Mouse (Mus musculus): ENCODE data around the gene U2af1l4.
A peak's percentile ranks its signal among the peaks of the same experiment; 100 is the strongest.

The U2af1l4 gene

GRCm38 (mm10) chr7:30563117-30563905, at the start of gene U2af1l4, which contains the start of the genes Gm49396 and Psenen:
Gene U2af1l4, plus strand, starts transcription at chr7:30563301.
Gene Gm49396, plus strand, starts transcription at chr7:30563344.
Gene Psenen, minus strand, starts transcription at chr7:30563627.
- DNase-seq (ENCODE audit: low read depth), result peak; percentile 98

- no peak for DNase-seq (ENCODE audit: low read depth)
These were observed 47.9 kb upstream of the U2af1l4 start for GRCm38 (mm10) chr7:30515003-30515760.

- DNase-seq (ENCODE audit: low read depth), result no peak
These were observed 44.8 kb upstream of the U2af1l4 start for GRCm38 (mm10) chr7:30518325-30518724.

GRCm38 (mm10) chr7:30520396-30520795, 42.7 kb upstream of the U2af1l4 start:
- DNase-seq (ENCODE audit: low read depth), result no peak

- DNase-seq (ENCODE audit: low read depth), result no peak
These were observed 42.2 kb upstream of the U2af1l4 start for GRCm38 (mm10) chr7:30520856-30521255.

- no peak for DNase-seq (ENCODE audit: low read depth)
These were observed 40.2 kb upstream of the U2af1l4 start for GRCm38 (mm10) chr7:30522871-30523270.

GRCm38 (mm10) chr7:30524487-30524886, 38.6 kb upstream of the U2af1l4 start:
- DNase-seq (ENCODE audit: low read depth), result no peak

GRCm38 (mm10) chr7:30525954-30526353, 37.1 kb upstream of the U2af1l4 start:
- DNase-seq (ENCODE audit: low read depth), result no peak

GRCm38 (mm10) chr7:30526399-30526798, 36.7 kb upstream of the U2af1l4 start:
- DNase-seq (ENCODE audit: low read depth), result no peak

GRCm38 (mm10) chr7:30526981-30527380, 36.1 kb upstream of the U2af1l4 start:
- DNase-seq (ENCODE audit: low read depth), result no peak

GRCm38 (mm10) chr7:30531291-30531815, 31.7 kb upstream of the U2af1l4 start:
- DNase-seq (ENCODE audit: low read depth), result no peak

- no peak for DNase-seq (ENCODE audit: low read depth)
These were observed 30.2 kb upstream of the U2af1l4 start for GRCm38 (mm10) chr7:30532931-30533330.

- DNase-seq (ENCODE audit: low read depth), result no peak
These were observed 29.0 kb upstream of the U2af1l4 start for GRCm38 (mm10) chr7:30533941-30534632.

- peak; percentile 98 for DNase-seq (ENCODE audit: low read depth)
These were observed 28.2 kb upstream of the U2af1l4 start, which contains the start of gene Arhgap33 for GRCm38 (mm10) chr7:30534633-30535577. Gene Arhgap33, minus strand, starts transcription at chr7:30535060.

GRCm38 (mm10) chr7:30540572-30540971, 22.5 kb upstream of the U2af1l4 start:
- DNase-seq (ENCODE audit: low read depth), result no peak

GRCm38 (mm10) chr7:30544327-30544726, 18.8 kb upstream of the U2af1l4 start:
- peak; percentile 37 for DNase-seq (ENCODE audit: low read depth)

- DNase-seq (ENCODE audit: low read depth), result no peak
These were observed 13.2 kb upstream of the U2af1l4 start for GRCm38 (mm10) chr7:30549880-30550279.

GRCm38 (mm10) chr7:30550603-30551002, 12.5 kb upstream of the U2af1l4 start:
- no peak for DNase-seq (ENCODE audit: low read depth)

- no peak for DNase-seq (ENCODE audit: low read depth)
These were observed 11.5 kb upstream of the U2af1l4 start for GRCm38 (mm10) chr7:30551445-30552101.
